Mouse (Mus musculus) embryo, embryonic 11.5 days (tissue): ENCODE data around the gene Pmm2.

ENCODE experiments used
- DNase-seq: peaks from one replicate; pipeline ENCODE4 v3.0.0-alpha.2; 2012; ENCODE audit warnings: low read depth, low spot score

Pmm2 gene

DNA sequence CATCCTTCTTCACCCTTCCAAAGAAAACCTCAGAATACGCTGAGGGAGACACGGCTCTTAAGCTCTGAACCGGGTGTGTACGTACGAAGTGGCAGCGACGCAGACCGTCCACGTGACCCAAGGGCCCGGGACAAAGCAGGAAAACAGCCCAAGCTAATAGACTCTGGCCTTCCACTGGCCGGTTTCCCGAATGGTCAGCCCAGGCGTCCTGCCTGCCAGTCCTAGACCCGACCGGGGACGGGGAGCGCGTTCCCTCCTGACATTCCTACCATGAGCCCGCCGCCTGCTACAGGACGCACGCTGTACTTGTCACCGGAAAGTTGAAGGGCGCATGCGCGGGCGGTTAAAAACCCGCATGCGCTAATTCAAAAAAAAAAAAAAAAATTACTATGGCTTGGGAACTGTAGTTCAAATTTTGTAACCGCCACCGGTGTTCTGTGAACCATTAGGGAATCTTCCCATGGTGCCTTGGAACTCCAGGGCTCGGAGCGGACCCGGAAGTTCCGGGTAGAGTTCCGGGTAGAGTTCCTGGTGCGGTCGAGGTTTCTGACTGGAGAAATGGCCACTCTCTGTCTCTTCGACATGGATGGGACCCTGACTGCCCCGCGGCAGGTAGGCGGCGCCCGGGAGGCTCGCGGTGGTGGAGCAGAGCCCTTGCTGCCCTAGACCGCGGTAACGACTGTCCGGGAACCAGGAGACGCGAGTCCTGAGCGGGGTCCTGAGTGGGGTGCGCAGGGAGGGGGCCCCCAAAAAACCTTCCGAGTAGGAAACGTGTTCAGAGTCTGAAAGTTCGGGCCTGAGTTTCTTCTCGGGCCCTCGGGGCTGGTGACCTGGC lies at the start of gene Pmm2, which contains the start of gene Tmem186:
TSS of gene Pmm2 (plus strand) at position 458 of the 835 bp plus-strand sequence.
TSS of gene Tmem186 (minus strand) at position 496 of the 835 bp plus-strand sequence.
- DNase-seq = peak; percentile 84

DNA sequence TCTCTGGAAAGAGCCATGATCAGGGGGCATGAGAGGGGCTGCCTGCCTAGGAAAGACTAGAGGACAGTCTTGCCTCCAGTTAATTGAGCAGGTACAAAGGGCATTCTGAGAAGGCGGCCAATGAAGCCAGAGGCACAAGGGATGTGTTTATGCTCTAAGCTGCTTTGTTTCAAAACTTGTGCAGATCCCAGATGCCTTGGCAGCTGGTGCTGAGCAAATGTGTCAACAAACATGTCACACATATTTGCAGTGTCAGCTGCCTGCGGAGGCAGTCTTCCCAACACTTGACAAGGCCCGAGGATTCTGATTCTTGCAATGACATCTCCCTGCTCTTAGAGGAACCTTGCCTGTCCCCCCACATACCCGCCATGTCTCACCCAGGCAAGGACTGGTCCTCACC lies 42.1 kb upstream of the Pmm2 start:
- DNase-seq = no peak

DNA sequence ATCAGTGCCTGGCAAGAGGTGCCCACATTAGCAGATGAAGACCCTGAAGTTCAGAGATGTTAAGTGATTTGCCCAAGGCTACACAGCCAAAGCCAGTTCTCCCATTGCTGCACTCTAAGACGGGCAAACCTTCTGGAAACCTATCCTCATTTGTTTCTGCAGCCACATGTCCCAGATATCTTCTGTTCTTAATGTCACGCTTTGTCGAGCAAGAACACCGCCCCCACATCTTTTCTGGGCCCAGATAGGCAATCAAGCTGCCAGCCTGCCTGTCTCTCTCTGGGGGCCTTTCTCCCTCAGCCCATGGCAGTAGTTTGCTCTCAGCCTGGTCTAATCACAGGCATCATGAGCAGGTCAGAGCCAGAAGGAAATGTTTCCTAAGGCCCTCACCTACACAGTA lies 41.1 kb upstream of the Pmm2 start:
- DNase-seq = no peak

DNA sequence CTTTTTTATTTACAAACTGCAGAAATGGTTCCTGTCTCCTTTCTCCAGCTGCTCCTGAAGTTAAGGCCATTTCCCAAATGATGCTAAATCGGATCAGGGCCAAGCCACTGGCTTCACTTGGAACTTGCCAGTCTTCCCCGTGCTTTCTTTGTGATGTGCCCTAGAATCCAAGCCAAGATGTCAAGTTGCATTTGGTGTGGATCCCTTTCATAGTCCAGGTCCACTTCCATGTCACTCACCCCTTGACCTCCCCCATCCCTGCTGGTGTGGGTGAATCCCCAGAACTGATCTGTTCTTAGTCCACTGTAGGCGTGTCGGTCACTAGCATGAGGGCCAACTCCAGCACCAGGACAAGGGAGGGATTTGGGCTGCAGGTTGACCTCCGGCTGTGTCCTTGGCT lies 40.0 kb upstream of the Pmm2 start:
- no peak for DNase-seq

DNA sequence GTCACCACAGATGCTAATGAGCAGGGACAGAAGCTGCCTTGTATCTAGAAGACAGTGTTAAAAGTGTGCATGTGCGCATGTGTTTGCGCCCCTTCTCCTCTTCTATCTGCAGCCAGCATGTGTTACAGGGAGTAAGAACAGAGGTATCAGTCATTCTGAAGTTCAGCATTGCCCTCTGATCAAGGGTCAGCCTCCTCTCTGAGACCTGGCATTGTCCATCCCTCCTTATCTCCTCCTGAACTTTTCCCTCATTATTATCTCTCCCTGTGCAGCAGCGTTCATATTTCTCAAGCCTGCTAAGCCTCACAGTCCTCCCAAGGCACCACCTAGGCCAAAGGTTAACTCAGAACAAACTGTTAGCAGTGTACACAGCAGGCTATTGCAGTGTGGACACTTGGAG lies 33.7 kb upstream of the Pmm2 start:
- DNase-seq = no peak

DNA sequence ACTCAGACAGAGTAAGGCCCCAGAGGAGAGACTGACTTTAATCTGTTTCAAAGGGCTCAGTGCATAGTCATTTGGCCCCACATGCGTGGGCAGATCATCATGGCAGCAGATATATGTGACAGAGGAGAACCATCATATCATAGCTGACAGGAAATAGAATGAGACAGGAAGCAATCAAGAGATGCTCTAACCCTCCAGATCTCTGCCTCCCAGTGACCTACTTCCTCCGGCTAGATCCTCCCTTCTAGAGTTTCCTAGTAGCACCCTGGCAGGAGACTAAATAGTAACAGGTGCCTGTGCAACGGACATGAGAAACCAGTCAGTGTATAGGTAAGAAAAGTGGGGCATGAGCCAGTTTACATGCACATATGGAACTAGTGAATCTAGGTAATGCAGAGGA lies 27.1 kb upstream of the Pmm2 start:
- DNase-seq = no peak

DNA sequence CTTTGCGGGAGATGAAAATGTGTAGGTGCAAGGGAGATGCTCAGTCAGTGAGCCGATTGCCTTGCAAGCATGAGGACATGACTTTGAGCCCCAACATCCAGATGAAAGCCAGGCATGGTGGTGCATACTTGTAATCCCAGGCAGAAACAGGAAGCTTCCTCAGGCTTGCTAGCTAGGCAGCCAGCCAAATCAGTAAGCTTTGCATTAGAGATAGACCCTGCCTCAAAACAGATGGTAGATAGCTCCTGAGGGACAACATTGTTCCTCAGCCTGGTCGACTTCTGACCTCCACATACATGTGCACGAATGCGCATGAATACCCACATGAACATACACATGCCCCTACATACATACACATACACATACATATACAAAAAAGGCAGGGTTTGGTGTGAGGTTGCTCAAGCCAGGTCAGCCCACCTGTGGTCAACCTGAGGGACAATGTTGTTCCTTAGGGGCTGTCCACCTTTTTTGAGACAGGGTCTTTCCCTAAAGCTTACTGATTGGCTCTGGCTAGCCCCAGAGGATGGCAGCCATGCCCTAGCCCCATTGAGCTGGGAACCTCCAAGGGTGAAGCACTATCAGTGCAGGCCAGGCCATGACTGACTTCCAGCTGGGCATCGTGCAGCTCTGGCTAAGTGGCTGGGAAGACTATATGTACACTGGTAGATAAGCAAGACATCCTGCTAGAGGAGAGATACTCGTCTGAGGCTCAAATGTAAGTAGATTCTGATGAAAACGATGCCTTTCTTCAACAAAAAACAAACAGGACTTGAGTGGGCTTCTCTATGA lies 25.1 kb upstream of the Pmm2 start:
- DNase-seq = no peak

DNA sequence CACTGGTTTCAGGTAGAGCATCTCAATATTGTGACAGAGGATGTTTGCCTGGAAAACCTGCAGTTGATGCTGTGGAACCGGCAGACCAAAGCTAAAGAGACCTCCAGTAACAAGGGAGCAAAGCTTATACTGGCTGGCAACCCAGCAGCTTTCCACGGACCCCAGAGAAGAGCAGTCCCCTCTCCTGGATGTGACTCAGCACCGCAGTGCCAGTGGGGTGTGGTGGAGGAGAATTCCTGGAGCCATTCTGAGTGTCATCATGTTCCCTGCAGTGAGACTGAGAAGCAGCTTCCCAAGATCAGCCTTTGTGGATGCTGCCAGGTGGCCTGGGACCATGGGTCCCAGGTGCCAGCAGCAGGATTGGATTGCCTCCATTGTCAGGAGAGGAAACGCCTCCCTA lies 24.4 kb upstream of the Pmm2 start:
- DNase-seq = no peak

DNA sequence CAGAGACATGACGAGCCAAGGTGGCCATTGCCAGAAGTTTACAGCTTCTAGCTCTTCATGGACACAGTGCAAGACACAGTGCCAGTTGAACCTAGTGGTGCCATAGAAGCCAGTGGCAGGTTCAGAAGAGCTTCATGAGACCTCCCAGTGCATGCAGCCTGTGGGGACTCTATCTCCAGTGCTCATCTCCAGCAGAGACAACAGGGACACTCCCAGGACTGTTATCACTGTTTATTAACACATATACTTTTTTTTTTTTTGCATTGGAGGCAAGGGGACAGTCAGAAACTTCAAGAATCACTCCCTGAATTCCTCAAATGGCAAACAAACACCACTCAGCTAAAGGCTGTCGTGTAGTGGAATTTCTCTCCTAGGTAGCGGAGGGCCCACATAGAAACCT lies 24.0 kb upstream of the Pmm2 start:
- DNase-seq = no peak

DNA sequence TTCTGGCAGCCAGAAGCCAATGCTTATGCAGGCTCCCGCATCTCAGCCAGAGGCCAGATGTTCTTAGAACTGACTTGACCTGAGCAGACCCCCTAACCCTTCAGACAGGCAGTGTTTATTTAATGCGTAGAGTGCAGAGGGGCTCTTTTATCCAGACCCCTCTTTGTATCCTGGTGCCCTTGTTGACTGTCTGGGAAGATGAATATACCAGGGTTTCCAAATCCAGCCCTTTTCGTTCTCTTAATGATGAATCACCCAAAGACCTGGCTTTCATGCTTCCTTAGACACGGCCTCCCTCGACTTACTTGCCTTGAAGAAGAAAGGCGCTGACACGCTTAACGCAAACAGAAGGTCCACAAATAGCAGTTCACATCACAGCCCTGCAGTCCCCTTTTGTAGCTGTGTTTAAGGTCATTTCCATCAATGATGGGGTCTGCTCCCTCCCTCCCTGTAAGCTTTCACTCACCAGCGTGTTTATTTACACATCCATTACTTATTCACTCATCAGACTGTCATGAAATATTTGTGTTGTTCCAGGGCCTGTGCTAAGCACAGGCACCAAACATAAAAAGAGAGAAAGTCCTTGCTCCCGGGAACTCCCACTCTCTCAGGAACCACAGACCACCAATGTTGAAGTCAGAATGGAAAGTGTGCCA lies 17.7 kb upstream of the Pmm2 start:
- DNase-seq = no peak

DNA sequence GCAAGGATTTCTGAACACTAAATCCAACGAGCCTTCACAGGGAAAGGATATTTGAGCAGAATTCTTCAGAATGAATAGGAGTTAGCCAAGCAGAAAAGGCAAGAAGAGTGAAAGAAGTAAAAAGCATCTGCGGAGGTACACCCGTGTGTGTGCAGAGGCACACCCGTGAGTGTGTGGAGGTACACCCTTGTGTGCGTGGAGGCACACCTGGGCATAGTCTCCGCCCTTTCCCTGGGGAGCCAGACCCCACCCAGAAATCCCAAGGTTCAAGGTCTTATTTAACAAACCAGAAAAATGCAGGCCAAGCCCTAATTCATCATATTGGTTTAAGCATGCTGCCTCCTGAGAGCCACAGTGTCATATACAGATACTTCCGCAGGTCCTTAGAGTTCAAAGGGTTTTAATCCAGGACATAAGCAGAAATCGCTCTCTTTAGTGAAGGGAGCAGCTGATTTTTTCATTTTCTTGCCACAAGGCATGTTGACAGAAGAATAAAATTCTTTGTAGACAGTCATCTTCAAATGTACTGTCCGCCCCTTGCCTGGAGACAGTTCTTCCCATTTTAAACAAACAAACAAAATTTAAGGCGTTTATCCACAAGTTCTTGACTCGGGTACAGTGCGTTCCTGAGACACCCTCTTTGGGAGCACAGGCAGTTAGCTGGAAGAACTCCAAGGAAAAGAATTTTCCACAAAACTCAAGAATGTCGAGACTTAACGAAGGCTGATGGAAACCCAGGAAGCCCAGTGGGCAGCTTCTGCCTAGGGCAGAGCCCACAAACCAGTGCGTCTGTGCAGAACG lies 17.0 kb upstream of the Pmm2 start:
- DNase-seq = no peak

DNA sequence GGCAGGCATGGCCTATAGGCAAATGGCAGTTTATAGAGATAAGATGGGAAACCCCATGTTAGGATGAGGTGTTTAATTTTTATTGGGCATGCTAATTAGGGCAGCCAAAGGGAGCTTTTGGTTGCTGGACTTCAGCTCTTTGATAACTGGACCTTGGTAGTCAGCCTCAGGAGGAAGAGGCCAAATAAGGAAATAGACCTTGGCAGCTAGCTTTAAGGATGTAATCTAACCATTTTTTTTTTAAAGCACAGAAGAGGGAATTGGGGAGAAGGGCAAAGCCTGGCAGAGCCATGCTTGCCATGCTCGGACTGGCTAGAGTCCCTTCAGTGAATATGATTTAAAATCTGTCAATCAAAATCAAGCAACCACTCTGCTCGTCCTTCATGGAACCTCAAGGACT lies 7.1 kb upstream of the Pmm2 start:
- no peak for DNase-seq

DNA sequence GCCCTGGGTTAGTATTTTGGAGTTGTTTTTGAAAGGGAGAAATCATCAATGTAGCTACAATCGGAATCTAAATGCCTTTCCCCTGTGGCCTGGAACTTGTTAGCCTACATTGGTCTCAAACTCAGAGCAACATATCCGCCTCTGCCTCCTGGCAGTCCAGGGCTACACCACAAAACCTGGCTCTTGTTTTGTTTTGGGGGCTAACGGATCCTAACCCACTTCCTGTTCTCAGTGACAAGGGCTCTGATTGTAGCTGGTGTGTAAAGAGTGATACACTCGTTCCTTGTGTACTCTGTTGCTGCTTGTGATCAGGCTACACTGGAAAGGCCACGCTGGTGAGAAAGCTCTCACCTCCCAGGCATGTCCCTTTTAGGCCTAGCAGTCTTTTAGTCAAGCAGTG lies 6.0 kb upstream of the Pmm2 start:
- DNase-seq = no peak

DNA sequence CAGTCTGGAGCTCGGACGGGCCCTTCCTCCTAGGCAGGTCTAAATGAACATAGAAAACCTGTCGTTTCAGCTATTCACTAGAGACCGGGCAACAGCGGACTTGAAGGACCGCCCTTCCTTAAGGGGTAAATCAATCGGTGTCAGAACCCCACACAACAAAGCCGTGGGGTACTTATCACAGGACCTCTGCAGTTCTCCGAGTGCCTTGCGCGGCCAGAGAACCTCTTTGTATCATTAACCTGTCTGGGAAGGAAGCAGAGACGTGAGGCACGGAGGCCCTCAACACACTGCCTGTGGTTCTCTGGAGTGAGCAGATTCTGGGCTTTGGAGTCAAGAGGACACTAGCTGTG lies 632 bp upstream of the Pmm2 start:
- DNase-seq = no peak

DNA sequence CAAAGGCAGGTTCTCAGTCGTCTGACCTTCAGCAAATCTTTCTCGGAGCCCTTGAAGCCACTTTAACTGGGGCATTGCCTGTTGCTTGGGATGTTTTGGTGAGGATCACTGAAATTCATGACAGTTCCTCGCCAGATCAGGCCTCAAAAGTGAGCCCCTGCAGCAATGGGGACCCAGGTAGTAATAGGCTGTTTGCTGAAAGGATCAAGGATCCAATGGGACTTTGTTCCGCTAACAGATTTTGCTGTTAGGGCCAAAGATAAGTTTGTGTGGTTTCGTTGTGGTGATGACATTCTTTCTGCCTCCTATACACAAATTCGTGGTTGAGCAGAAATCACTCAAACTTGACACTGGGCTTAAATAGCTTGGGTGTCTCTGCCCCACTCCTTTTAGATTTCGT lies 657 bp downstream of the Pmm2 start:
- DNase-seq = no peak

DNA sequence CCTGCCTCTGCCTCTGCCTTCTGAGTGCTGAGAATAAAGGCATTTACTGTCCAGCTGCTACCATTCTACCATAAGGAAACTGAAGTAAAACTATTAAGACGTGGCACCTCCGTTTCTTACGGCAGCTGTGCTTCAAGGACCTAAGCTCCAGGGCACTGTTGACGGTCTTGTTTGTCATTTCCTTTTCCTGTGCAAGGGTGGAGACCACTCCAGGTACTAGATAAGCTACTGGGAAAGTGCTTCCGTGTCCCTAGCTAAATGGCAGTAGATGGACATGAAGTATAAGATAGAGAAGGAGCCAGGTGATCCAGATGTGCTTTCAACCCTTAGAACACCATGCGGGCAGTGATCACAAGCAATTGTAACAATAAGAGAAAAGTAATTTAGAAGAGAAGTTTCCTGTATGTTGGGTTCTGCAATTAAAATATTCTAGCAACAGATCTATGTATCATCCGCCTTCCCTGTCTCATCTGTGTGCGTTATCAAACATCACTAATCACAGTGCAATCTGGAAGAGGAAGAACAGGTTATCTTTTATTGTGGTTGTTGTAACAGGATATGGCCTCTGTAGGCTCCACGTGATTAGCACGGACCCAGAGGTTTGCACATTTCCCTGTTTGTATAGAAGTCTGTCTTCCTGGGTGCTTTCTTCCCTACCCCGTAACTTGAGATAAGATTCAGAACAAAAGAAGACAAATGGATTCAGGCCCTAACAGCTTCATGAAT lies 2.2 kb downstream of the Pmm2 start:
- no peak for DNase-seq

DNA sequence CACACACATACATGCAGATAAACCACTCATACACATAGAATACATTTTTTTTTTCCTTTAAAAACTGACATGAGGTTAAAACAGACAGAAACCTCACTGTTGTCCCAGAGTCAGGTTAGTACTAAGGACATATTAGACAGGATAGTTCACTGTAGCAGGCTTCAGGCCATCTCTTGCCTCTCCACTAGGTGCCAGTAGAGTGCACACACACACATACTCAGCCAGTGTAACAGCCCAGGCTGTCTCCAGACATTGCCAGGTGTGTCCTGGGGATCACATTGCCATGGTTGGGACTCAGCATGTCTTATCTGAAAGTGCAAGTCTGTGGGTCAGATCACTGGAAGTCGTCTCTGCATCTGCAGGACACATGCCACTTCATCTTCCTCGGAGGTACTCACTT lies 6.4 kb downstream of the Pmm2 start:
- no peak for DNase-seq

DNA sequence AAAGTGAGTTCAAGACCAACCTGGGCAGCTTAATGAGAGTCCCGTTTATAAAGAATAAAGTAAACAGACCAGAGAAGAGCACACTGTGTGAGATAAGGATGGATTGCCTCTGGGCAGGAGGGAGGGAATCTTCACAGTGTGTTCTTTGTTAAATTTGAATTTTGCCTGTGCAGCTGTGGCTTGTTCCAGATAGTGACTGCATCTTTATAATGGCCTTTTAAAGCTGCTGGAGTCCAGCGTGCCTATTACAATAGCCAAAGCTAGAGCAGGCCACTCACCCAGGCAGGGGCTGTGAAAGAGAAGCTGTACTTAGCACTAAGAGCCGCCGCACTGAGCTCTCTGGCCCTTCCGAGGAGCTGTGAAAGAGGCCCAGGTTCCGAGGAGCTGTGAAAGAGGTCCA lies 8.1 kb downstream of the Pmm2 start:
- no peak for DNase-seq

DNA sequence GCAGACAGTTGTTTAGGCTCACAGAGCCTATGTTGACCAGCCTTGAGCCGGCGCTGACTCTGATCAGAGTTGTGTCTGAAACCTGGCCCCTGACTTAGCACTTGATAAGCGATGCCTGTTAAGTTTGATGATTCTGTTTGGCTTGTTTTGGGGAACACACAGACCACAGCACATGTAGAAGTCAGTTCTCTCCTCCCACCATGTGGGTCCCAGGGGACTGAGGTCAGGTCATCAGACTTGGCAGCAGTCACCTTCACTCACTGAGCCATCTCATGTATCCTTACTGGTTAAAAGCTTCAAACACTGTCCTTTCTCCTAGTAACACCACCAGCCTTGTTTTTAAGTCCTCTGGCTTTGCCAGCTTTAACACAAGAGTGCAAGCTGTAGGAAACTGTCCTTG lies 12.5 kb downstream of the Pmm2 start:
- DNase-seq = no peak

DNA sequence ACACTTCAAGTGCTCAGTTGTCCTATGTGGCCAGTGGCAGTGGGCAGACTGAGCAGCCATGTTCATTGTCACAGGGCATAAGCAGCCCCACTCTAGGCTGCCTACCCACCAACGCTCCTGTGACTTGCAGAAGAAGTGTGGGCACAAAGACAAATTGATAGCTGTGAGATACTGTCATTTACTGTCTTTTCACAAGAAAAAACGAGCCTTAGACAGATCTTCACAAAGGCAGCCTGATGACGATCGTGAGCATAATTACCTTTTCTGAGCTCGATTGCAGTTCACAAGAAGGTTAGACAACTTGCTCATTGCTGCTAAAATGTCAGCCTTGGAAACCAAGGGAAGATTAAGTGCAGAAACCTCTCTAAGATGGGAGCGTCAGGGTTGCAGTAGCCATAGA lies 17.6 kb downstream of the Pmm2 start:
- DNase-seq = no peak

DNA sequence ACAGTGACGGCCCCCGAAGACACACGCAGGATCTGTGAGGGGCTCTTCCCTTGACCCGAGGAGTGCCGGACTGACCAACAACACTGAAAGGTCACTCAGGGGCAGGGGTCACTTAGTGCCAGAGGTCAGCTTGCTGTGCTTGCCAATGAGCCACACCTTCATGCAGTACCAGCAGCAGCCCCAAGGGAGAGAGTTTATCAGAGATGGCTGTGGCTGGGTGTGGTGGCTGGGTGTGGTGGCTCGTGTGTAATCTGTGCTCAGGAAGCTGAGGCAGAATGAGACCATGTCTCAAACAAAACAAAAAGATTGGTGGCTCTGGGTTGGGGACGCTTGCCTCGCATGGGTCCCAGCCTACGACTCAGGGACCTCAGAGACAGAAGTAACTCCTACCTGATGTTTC lies 18.1 kb downstream of the Pmm2 start:
- no peak for DNase-seq
